Mouse (Mus musculus): ENCODE results near the gene Accsl.

DNA sequence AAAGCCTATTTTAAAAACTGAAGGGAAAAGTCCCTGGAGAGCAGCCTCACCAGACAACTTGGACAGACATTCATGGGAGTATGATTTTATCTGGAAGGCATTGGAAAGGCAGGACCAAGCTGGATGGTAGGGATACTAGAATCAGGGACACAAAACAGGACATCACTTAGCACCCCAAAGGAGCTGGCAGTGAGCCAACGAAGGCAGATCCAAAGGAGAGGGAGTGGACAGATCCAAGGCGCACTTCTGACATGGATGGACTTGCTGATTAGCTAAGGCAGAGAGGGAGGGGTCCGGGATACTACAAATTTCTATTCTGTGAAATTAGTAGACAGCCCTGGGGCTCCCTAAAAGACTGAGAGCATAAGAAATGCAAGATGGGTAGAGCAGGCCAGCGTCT, 63.4 kb downstream of the Accsl start:
- TF ChIP-seq CTCF (IDR thresholded peaks at IDR 0.05; ENCODE audit: low read depth) (no peak), EP300 (IDR thresholded peaks at IDR 0.05; ENCODE audit: low read depth) (no peak)

All from heart, postnatal 0 days (tissue).